Mouse (Mus musculus) inflammation-experienced regulatory T-cells, adult 6 months (primary cell): Measurements from ENCODE around the gene Gm12216. TPM values are rescaled to one million over a fixed set of nuclear protein-coding genes. Genes with fewer than 3 reads are reported as not detected.
"Not testable (repeated sequence)": the region's sequence is repeated elsewhere in the genome, so short reads cannot be mapped to it uniquely, and the experiment has no call there.

ENCODE experiments used
- ATAC-seq: one replicate; pipeline ENCODE4 v1.8.0; 2017
- polyA plus RNA-seq, 3 experiments: library from polyadenylated mRNA; unstranded; fragments of 100-300 nt; shearing (Covaris generic); gene quantifications; one replicate each; pipeline ENCODE4 v1.2.1; 2017

The Gm12216 gene
- polyA plus RNA-seq = 10 to 100 TPM; 19.8 to 38.0 (median 32.6) TPM

GRCm38 (mm10) chr11:53858761-53859580 is at the start of gene Gm12216:
Gene Gm12216, minus strand, starts transcription at chr11:53859256.
- peak; percentile 89 for ATAC-seq

GRCm38 (mm10) chr11:53908686-53909085 is 49.6 kb upstream of the Gm12216 start:
- no peak for ATAC-seq

- no peak for ATAC-seq
Measured at GRCm38 (mm10) chr11:53904534-53904925, 45.5 kb upstream of the Gm12216 start.

- ATAC-seq = no peak
Measured at GRCm38 (mm10) chr11:53903781-53904533, 44.9 kb upstream of the Gm12216 start.

- ATAC-seq = no peak
Measured at GRCm38 (mm10) chr11:53902741-53903140, 43.7 kb upstream of the Gm12216 start.

GRCm38 (mm10) chr11:53900991-53901390 is 41.9 kb upstream of the Gm12216 start:
- ATAC-seq = no peak

- ATAC-seq = no peak
Measured at GRCm38 (mm10) chr11:53899981-53900380, 40.9 kb upstream of the Gm12216 start.

GRCm38 (mm10) chr11:53899004-53899403 is 39.9 kb upstream of the Gm12216 start:
- ATAC-seq = no peak

- ATAC-seq = no peak
Measured at GRCm38 (mm10) chr11:53896935-53897334, 37.9 kb upstream of the Gm12216 start.

- no peak for ATAC-seq
Measured at GRCm38 (mm10) chr11:53893451-53893850, 34.4 kb upstream of the Gm12216 start.

GRCm38 (mm10) chr11:53892716-53893416 is 33.8 kb upstream of the Gm12216 start:
- peak; percentile 53 for ATAC-seq

- ATAC-seq = peak; percentile 95
Measured at GRCm38 (mm10) chr11:53891505-53892451, 32.7 kb upstream of the Gm12216 start, which contains the start of gene Slc22a5. Gene Slc22a5, minus strand, starts transcription at chr11:53891660.

- ATAC-seq = peak; percentile 6
Measured at GRCm38 (mm10) chr11:53890906-53891504, 31.9 kb upstream of the Gm12216 start.

- no peak for ATAC-seq
Measured at GRCm38 (mm10) chr11:53890225-53890624, 31.2 kb upstream of the Gm12216 start.

- ATAC-seq = no peak
Measured at GRCm38 (mm10) chr11:53889091-53889645, 30.1 kb upstream of the Gm12216 start.

GRCm38 (mm10) chr11:53888242-53888641 is 29.2 kb upstream of the Gm12216 start:
- ATAC-seq = no peak

GRCm38 (mm10) chr11:53883287-53883686 is 24.2 kb upstream of the Gm12216 start:
- no peak for ATAC-seq

GRCm38 (mm10) chr11:53878096-53878495 is 19.0 kb upstream of the Gm12216 start:
- not testable (repeated sequence) for ATAC-seq

- ATAC-seq = no peak
Measured at GRCm38 (mm10) chr11:53876488-53876887, 17.4 kb upstream of the Gm12216 start.

- no peak for ATAC-seq
Measured at GRCm38 (mm10) chr11:53874706-53875105, 15.7 kb upstream of the Gm12216 start.
